Mouse (Mus musculus): ENCODE results near the gene Prdm1.

DNA sequence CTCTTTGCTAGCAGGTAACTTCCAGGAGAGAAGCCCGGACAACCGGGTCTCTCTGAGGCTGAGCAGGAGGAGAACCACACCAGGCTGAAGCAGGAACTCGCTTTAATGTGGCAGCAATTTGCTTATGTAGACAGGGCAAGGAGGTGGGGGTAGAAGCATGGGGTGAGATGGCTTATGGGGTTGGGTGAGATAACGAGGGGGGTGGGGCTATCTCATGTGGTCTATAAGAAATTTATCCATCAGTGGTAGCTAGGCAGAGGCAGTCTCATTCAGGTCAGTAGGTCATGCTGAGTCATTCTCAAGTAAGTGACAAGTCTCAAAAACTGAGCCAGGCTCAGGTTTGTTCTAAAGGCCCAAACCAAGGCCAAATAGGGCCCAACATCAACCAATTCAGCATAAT, 28.5 kb upstream of the Prdm1 start:
- TF ChIP-seq POLR2A (IDR thresholded peaks at IDR 0.05; ENCODE audit: borderline replicate concordance, insufficient read depth, low read length) (no peak), CTCF (IDR thresholded peaks at IDR 0.05; ENCODE audit: borderline replicate concordance, insufficient read depth, low read depth, low read length) (no peak)

Measured in cerebellum, adult 2 months (tissue).